Comparison of ENCODE assay signal across 10 mouse cellular contexts in the genomic region with DNA sequence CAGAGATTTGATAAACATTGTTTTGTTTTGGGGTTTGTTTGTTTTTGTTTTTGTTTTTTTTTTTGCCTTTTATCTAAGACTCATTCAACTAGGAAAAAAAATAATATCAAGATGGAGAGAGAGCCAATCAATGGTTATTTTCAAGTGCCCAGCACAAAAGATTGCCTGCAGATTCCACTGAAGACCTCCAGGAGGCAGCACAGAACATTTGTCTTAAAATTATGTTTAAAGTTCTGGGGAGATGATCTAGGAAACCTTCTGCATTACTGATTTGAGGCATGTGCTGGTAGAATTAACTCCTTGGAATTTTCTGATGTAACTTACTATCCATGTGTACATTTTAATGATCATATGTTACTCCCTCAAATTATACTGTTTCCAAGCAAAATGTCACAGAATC.
DNase-seq lines count a peak whose midpoint lies in the region; ATAC-seq and TF ChIP-seq lines count a peak whose summit lies in the region.
"Had no signal": no experiment of that assay in that cellular context is flagged by ENCODE, and none has a peak within 500 bp of the region (broad histone marks: within the 10 kb centered on the region; RNA-seq: fewer than 3 reads in every experiment).

No protein-coding gene starts in this region.

- H3K27ac ChIP-seq in left cerebral cortex, adult 2 months, result no peak overlapping the region
- H3K27ac ChIP-seq: lung, embryonic 15.5 days; stomach, embryonic 15.5 days had no signal

- ATAC-seq in activated CD4-positive, CD25-positive, alpha-beta regulatory T cell, adult 4 months, result peak; percentile 43
- ATAC-seq in megakaryocyte-erythroid progenitor cell, adult 5-6 weeks (replicated peaks; ENCODE audit: low FRiP score, low TSS enrichment, poor library complexity, severe bottlenecking), result 0 out of 2 replicates have a peak, but pooled peaks have one; percentile 52

- peak; percentile 42 for TF ChIP-seq CTCF in left cerebral cortex, adult 2 months (IDR thresholded peaks at IDR 0.05)
- TF ChIP-seq CTCF in E14TG2a.4 (conservative IDR thresholded peaks at IDR 0.05; ENCODE audit: low read length), result peak; percentile 89

- no peak for DNase-seq in left cerebral cortex, adult 2 months (ENCODE audit: extremely low spot score in 1 of 2, low spot score in 2 of 2)
- DNase-seq in left cerebral cortex, adult 18-20 months (ENCODE audit: low spot score in 2 of 2), result no peak
- no peak for DNase-seq in layer of hippocampus, adult 9-11 months
- no peak for DNase-seq in left cerebral cortex, postnatal 14 days (ENCODE audit: low spot score in 2 of 2)
- DNase-seq: adrenal gland, postnatal 14 days had no signal

- no peaks in the 10 kb centered on the region for H3K27me3 ChIP-seq in E14TG2a.4 (ENCODE audit: insufficient read depth, low read length)
- H3K27me3 ChIP-seq: lung, embryonic 15.5 days; stomach, embryonic 15.5 days had no signal

- intact Hi-C loops in left cerebral cortex, adult 2 months (cut with DNase I), result no loop called here
- intact Hi-C loops in left cerebral cortex, postnatal 14 days (cut with DNase I), result no loop called here

- no peaks in the 10 kb centered on the region for H3K9me3 ChIP-seq in E14TG2a.4 (ENCODE audit: low read length)
- H3K9me3 ChIP-seq: lung, embryonic 15.5 days; stomach, embryonic 15.5 days had no signal

- H3K4me3 ChIP-seq in left cerebral cortex, adult 2 months, result no peak overlapping the region
- H3K4me3 ChIP-seq in E14TG2a.4 (replicated peaks; ENCODE audit: low read length), result no peak overlapping the region
- H3K4me3 ChIP-seq: lung, embryonic 15.5 days; stomach, embryonic 15.5 days had no signal

- no peaks in the 10 kb centered on the region for H3K36me3 ChIP-seq in E14TG2a.4 (ENCODE audit: insufficient read depth, low read length)
- H3K36me3 ChIP-seq: lung, embryonic 15.5 days; stomach, embryonic 15.5 days had no signal

- no peaks in the 10 kb centered on the region; the same call in 1 of the 2 replicates for H3K4me1 ChIP-seq in E14TG2a.4 (replicated peaks; ENCODE audit: low read depth, low read length)
- H3K4me1 ChIP-seq: lung, embryonic 15.5 days; stomach, embryonic 15.5 days had no signal
